20 mouse cellular contexts compared by ENCODE assay signal in genomic region chr19:3992416-3992815, GRCm38 (mm10). TPM values are rescaled to one million over a fixed set of nuclear protein-coding genes. Genes with fewer than 3 reads are reported as not detected.
"Had no signal": no experiment of that assay in that cellular context is flagged by ENCODE, and none has a peak within 500 bp of the region (broad histone marks: within the 10 kb centered on the region; RNA-seq: fewer than 3 reads in every experiment).

TSS of gene Tbx10 (plus strand) at chr19:3992752.

- DNase-seq: kidney, postnatal 4 days; lung, adult 2 months; lung, postnatal 36 days; right cerebral cortex, adult 18-20 months; right cerebral cortex, postnatal 25 days; thymus, postnatal 4 days had no signal

- H3K4me2 ChIP-seq: liver, embryonic 11.5 days; liver, embryonic 15.5 days; midbrain, embryonic 13.5 days; neural tube, embryonic 15.5 days had no signal

- H3K27me3 ChIP-seq: midbrain, embryonic 13.5 days; neural tube, embryonic 15.5 days had no signal

- H3K36me3 ChIP-seq: limb, embryonic 10.5 days; liver, embryonic 15.5 days; midbrain, embryonic 13.5 days; neural tube, embryonic 15.5 days had no signal

- ATAC-seq: lung, postnatal 0 days; midbrain, embryonic 13.5 days had no signal

- H3K4me3 ChIP-seq: layer of hippocampus, adult 2 months; limb, embryonic 10.5 days; liver, embryonic 15.5 days; midbrain, embryonic 13.5 days; myocyte; neural tube, embryonic 15.5 days had no signal

- H3K27ac ChIP-seq: kidney, postnatal 0 days; layer of hippocampus, adult 2 months; limb, embryonic 10.5 days; liver, embryonic 15.5 days; midbrain, embryonic 13.5 days; neural tube, embryonic 15.5 days; stomach, postnatal 0 days had no signal

- H3K4me1 ChIP-seq: midbrain, embryonic 13.5 days; neural tube, embryonic 15.5 days had no signal

- H3K9ac ChIP-seq: liver, embryonic 15.5 days; midbrain, embryonic 13.5 days; neural tube, embryonic 15.5 days had no signal

- H3K9me3 ChIP-seq: limb, embryonic 10.5 days; liver, embryonic 15.5 days; neural tube, embryonic 15.5 days had no signal

RNA-seq across cellular contexts. Expression of gene Tbx10, which starts in this region (rescaled TPM):
- total RNA-seq: layer of hippocampus, adult 2 months; layer of hippocampus, postnatal 10 days; left cerebral cortex, postnatal 10 days; megakaryocyte-erythroid progenitor cell, adult 5-6 weeks had no signal
- polyA plus RNA-seq: lung, postnatal 0 days; midbrain, embryonic 13.5 days; neural tube, embryonic 11.5 days; stomach, postnatal 0 days had no signal
